Mouse (Mus musculus) E14TG2a.4 (cell line): ENCODE measurements around the gene Hectd4.

Experiments
- H3K27me3 ChIP-seq: 2 replicates; pipeline ENCODE4 v1.6.1; 2014; ENCODE audit warnings: low read length, control low read depth; ENCODE audit not compliant: insufficient read depth
- H3K36me3 ChIP-seq: 2 replicates; pipeline ENCODE4 v1.6.1; 2014; ENCODE audit warnings: low read length, control low read depth; ENCODE audit not compliant: insufficient read depth
- H3K4me1 ChIP-seq: replicated peaks from 2 replicates; pipeline ENCODE4 v1.6.1; 2014; ENCODE audit warnings: low read depth, low read length, control low read depth
- H3K4me3 ChIP-seq: replicated peaks from 2 replicates; pipeline ENCODE4 v1.5.1; 2014; ENCODE audit warnings: mild to moderate bottlenecking, low read length
- H3K9me3 ChIP-seq: 2 replicates; pipeline ENCODE4 v1.6.1; 2014; ENCODE audit warnings: low read length, control low read depth
- CTCF ChIP-seq: conservative IDR thresholded peaks from 2 replicates; pipeline ENCODE4 v1.5.1; 2014; ENCODE audit warnings: low read length
- NANOG ChIP-seq: IDR thresholded peaks from 2 replicates; pipeline ENCODE4 v1.6.1; 2014; ENCODE audit warnings: borderline replicate concordance, low read length, mixed read lengths
- POU5F1 ChIP-seq: IDR thresholded peaks from 2 replicates; pipeline ENCODE4 v1.6.1; 2014; ENCODE audit warnings: low read length, borderline replicate concordance

Hectd4 gene

GRCm38 (mm10) chr5:121219980-121220731, at the start of gene Hectd4:
Hectd4 (plus strand) TSS chr5:121220219.
- no peaks in the 10 kb centered on the region for H3K36me3 ChIP-seq
- peaks cover 20% of the 10 kb centered on the region for H3K4me1 ChIP-seq
- peak within 1 kb of the TSS; percentile 97 for H3K4me3 ChIP-seq
- H3K9me3 ChIP-seq: no peaks in the 10 kb centered on the region
- no peak for TF ChIP-seq POU5F1
- no peak for TF ChIP-seq CTCF
- TF ChIP-seq NANOG: no peak
- H3K27me3 ChIP-seq: peaks cover 9% of the 10 kb centered on the region

- H3K9me3 ChIP-seq: no peaks in the 10 kb centered on the region
- H3K36me3 ChIP-seq: peaks cover 51% of the 10 kb centered on the region
- no peaks in the 10 kb centered on the region for H3K27me3 ChIP-seq
- TF ChIP-seq NANOG: no peak
- TF ChIP-seq POU5F1: no peak
- no peak for TF ChIP-seq CTCF
- no peaks in the 10 kb centered on the region for H3K4me1 ChIP-seq
- no peak overlapping the region for H3K4me3 ChIP-seq
Measured at GRCm38 (mm10) chr5:121172835-121173234, 47.2 kb upstream of the Hectd4 start.

- no peak for TF ChIP-seq NANOG
- peaks cover 16% of the 10 kb centered on the region for H3K36me3 ChIP-seq
- H3K9me3 ChIP-seq: no peaks in the 10 kb centered on the region
- no peaks in the 10 kb centered on the region for H3K27me3 ChIP-seq
- H3K4me3 ChIP-seq: no peak overlapping the region
- peaks cover 50% of the 10 kb centered on the region for H3K4me1 ChIP-seq
Measured at GRCm38 (mm10) chr5:121179077-121179857, 40.8 kb upstream of the Hectd4 start.

- Histone ChIP-seq H3K9me3 (no peaks in the 10 kb centered on the region), H3K4me3 (no peak overlapping the region), H3K4me1 (peaks cover 90% of the 10 kb centered on the region), H3K27me3 (no peaks in the 10 kb centered on the region), H3K36me3 (peaks cover 5% of the 10 kb centered on the region; the same call in 1 of the 2 replicates)
- no peak for TF ChIP-seq POU5F1
Measured at GRCm38 (mm10) chr5:121183269-121183668, 36.8 kb upstream of the Hectd4 start.

- no peak overlapping the region for H3K4me3 ChIP-seq
- peaks cover 4% of the 10 kb centered on the region; the same call in 1 of the 2 replicates for H3K36me3 ChIP-seq
- peaks cover 93% of the 10 kb centered on the region for H3K4me1 ChIP-seq
- H3K27me3 ChIP-seq: no peaks in the 10 kb centered on the region
- H3K9me3 ChIP-seq: no peaks in the 10 kb centered on the region
- no peak for TF ChIP-seq CTCF
- TF ChIP-seq NANOG: no peak
- no peak for TF ChIP-seq POU5F1
Measured at GRCm38 (mm10) chr5:121184375-121184774, 35.6 kb upstream of the Hectd4 start.

- Histone ChIP-seq H3K4me1 (peaks cover 90% of the 10 kb centered on the region), H3K27me3 (no peaks in the 10 kb centered on the region), H3K36me3 (no peaks in the 10 kb centered on the region; the same call in 1 of the 2 replicates), H3K4me3 (no peak overlapping the region), H3K9me3 (no peaks in the 10 kb centered on the region)
- TF ChIP-seq CTCF: no peak
- TF ChIP-seq POU5F1: no peak
- no peak for TF ChIP-seq NANOG
Measured at GRCm38 (mm10) chr5:121184945-121185551, 35.0 kb upstream of the Hectd4 start.

- no peaks in the 10 kb centered on the region for H3K27me3 ChIP-seq
- H3K36me3 ChIP-seq: no peaks in the 10 kb centered on the region; the same call in 1 of the 2 replicates
- H3K9me3 ChIP-seq: no peaks in the 10 kb centered on the region
- no peak overlapping the region for H3K4me3 ChIP-seq
- no peak for TF ChIP-seq CTCF
- no peak for TF ChIP-seq NANOG
- no peak for TF ChIP-seq POU5F1
- H3K4me1 ChIP-seq: peaks cover 78% of the 10 kb centered on the region
Measured at GRCm38 (mm10) chr5:121187580-121188001, 32.4 kb upstream of the Hectd4 start.

- H3K9me3 ChIP-seq: no peaks in the 10 kb centered on the region
- no peaks in the 10 kb centered on the region; the same call in 1 of the 2 replicates for H3K36me3 ChIP-seq
- no peak for TF ChIP-seq POU5F1
- TF ChIP-seq NANOG: no peak
- TF ChIP-seq CTCF: no peak
- H3K27me3 ChIP-seq: no peaks in the 10 kb centered on the region
- H3K4me3 ChIP-seq: no peak overlapping the region
- peaks cover 72% of the 10 kb centered on the region for H3K4me1 ChIP-seq
Measured at GRCm38 (mm10) chr5:121188265-121188664, 31.8 kb upstream of the Hectd4 start.
